Mouse (Mus musculus): ENCODE data around the gene Tmtc1. TPM values are rescaled to one million over a fixed set of nuclear protein-coding genes. Genes with fewer than 3 reads are reported as not detected.

The Tmtc1 gene
- total RNA-seq, 2 experiments from 2014 or later: 117 to 127 TPM

- intact Hi-C loops (cut with DNase I): no loop called here
- no peak for DNase-seq
Observed at GRCm38 (mm10) chr6:148436441-148437001, 7.7 kb downstream of the Tmtc1 start.

- no peak for DNase-seq
- intact Hi-C loops (cut with DNase I): no loop called here
Observed at GRCm38 (mm10) chr6:148421577-148421976, 22.6 kb downstream of the Tmtc1 start.

- DNase-seq: no peak
- intact Hi-C loops (cut with DNase I): no loop called here
Observed at GRCm38 (mm10) chr6:148420387-148420786, 23.8 kb downstream of the Tmtc1 start.

- intact Hi-C loops (cut with DNase I): no loop called here
- no peak for DNase-seq
Observed at GRCm38 (mm10) chr6:148416597-148416996, 27.6 kb downstream of the Tmtc1 start.

- no peak for DNase-seq
- intact Hi-C loops (cut with DNase I): no loop called here
Observed at GRCm38 (mm10) chr6:148413638-148414037, 30.6 kb downstream of the Tmtc1 start.

GRCm38 (mm10) chr6:148406792-148407490, 37.2 kb downstream of the Tmtc1 start:
- intact Hi-C loops (cut with DNase I): no loop called here
- no peak for DNase-seq

GRCm38 (mm10) chr6:148405599-148405998, 38.6 kb downstream of the Tmtc1 start:
- intact Hi-C loops (cut with DNase I): loop anchor here (2.0 kb wide), 2 partner anchors 15 to 37 kb away; no protein-coding TSS in a partner anchor
- DNase-seq: no peak

GRCm38 (mm10) chr6:148404500-148404899, 39.7 kb downstream of the Tmtc1 start:
- peak; percentile 60 to 61 for DNase-seq
- intact Hi-C loops (cut with DNase I): loop anchor here (2.0 kb wide), 2 partner anchors 14 to 38 kb away; no protein-coding TSS in a partner anchor

GRCm38 (mm10) chr6:148403761-148404160, 40.4 kb downstream of the Tmtc1 start:
- intact Hi-C loops (cut with DNase I): loop anchor here (2.0 kb wide), 2 partner anchors 13 to 39 kb away; no protein-coding TSS in a partner anchor
- no peak for DNase-seq

GRCm38 (mm10) chr6:148401031-148401430, 43.2 kb downstream of the Tmtc1 start:
- intact Hi-C loops (cut with DNase I): no loop called here
- no peak for DNase-seq

- intact Hi-C loops (cut with DNase I): no loop called here
- no peak for DNase-seq
Observed at GRCm38 (mm10) chr6:148399541-148399940, 44.6 kb downstream of the Tmtc1 start.

- DNase-seq: no peak
- intact Hi-C loops (cut with DNase I): no loop called here
Observed at GRCm38 (mm10) chr6:148398888-148399287, 45.3 kb downstream of the Tmtc1 start.

- no peak for DNase-seq
- intact Hi-C loops (cut with DNase I): no loop called here
Observed at GRCm38 (mm10) chr6:148397270-148397669, 46.9 kb downstream of the Tmtc1 start.

GRCm38 (mm10) chr6:148395272-148395671, 48.9 kb downstream of the Tmtc1 start:
- DNase-seq: no peak
- intact Hi-C loops (cut with DNase I): no loop called here

- DNase-seq: no peak
- intact Hi-C loops (cut with DNase I): no loop called here
Observed at GRCm38 (mm10) chr6:148394294-148394693, 49.9 kb downstream of the Tmtc1 start.

GRCm38 (mm10) chr6:148392147-148392546, 52.0 kb downstream of the Tmtc1 start:
- no peak for DNase-seq
- intact Hi-C loops (cut with DNase I): no loop called here

GRCm38 (mm10) chr6:148391286-148391685, 52.9 kb downstream of the Tmtc1 start:
- intact Hi-C loops (cut with DNase I): loop anchor here (2.0 kb wide), 1 partner anchor 14 kb away; no protein-coding TSS in a partner anchor
- DNase-seq: peak in 1 of 2 experiments; percentile 51

- DNase-seq: peak in 1 of 2 experiments; percentile 63
- intact Hi-C loops (cut with DNase I): loop anchor here (2.0 kb wide), 1 partner anchor 14 kb away; no protein-coding TSS in a partner anchor
Observed at GRCm38 (mm10) chr6:148390630-148391276, 53.4 kb downstream of the Tmtc1 start.

- intact Hi-C loops (cut with DNase I): no loop called here
Observed at GRCm38 (mm10) chr6:148387990-148388389, 56.2 kb downstream of the Tmtc1 start.

GRCm38 (mm10) chr6:148384111-148384895, 59.9 kb downstream of the Tmtc1 start:
- intact Hi-C loops (cut with DNase I): loop anchor here (5.0 kb wide), 1 partner anchor 127 kb away; no protein-coding TSS in a partner anchor
- DNase-seq: peak; percentile 82 to 83

More at GRCm38 (mm10) chr6:148387990-148388389, 56.2 kb downstream of the Tmtc1 start:
- no peak for DNase-seq

All from heart, postnatal 36 days (tissue).